Mouse (Mus musculus): ENCODE data around the gene Lhfpl4. TPM values are rescaled to one million over a fixed set of nuclear protein-coding genes. Genes with fewer than 3 reads are reported as not detected.

Lhfpl4 gene
- 1 to 10 TPM; 8.1 to 8.8 TPM for total RNA-seq (2021)
- long read RNA-seq, experiment 1, full-length matches to known transcripts, result 1 of 2 reads
- long read RNA-seq, experiment 1, partial matches to known transcripts, result 0 of 2 reads
- long read RNA-seq, experiment 1, other reads (novel, unspliced or antisense), result 1 of 2 reads
- long read RNA-seq, experiment 2, full-length matches to known transcripts, result 14 of 19 reads
- long read RNA-seq, experiment 2, partial matches to known transcripts, result 4 of 19 reads
- long read RNA-seq, experiment 2, other reads (novel, unspliced or antisense), result 1 of 19 reads

DNA sequence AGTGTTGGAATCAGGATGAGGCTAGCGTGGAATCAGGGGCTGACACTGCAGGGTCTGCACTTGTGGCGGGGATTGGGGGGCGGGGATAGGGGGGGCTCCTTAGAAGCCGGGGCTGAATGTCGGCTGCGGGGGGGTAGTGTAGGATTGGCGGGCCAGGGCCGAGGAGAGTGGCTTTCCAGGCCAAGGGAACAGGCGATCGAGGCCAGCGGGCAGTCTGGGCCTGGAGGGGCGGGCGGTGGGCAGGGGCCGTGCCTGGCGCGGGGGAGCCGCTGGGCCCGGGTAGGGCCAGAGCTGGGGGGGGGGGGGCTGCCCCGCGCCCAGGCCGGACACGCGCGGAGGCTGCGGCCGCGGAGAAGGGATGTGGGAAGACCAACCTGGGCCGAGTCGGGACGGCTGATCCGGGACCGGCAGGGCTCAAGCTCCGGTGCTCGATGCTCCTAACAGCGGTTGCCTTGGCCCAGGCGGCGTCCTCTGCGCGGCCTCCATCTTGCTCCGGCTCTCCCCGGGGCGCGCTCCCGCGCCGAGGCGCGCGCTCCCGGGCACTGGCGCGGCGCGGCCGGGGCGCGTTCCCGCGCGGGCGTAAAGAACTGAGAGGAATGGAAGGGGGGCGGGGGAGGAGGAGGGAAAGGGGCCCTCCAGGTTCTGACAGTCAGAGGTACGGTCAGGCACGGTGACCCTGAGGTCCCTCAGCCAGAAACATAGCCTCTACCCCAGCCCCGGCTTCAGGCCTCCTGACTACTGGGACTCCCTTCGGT, at the start of gene Lhfpl4:
Gene Lhfpl4, minus strand, starts transcription at position 544 of the 755 bp plus-strand sequence.
- no peak for DNase-seq (ENCODE audit: low spot score in 2 of 2)

- DNase-seq (ENCODE audit: low spot score in 2 of 2), result no peak
Measured at GRCm38 (mm10) chr6:113242753-113243152, 47.6 kb upstream of the Lhfpl4 start.

DNA sequence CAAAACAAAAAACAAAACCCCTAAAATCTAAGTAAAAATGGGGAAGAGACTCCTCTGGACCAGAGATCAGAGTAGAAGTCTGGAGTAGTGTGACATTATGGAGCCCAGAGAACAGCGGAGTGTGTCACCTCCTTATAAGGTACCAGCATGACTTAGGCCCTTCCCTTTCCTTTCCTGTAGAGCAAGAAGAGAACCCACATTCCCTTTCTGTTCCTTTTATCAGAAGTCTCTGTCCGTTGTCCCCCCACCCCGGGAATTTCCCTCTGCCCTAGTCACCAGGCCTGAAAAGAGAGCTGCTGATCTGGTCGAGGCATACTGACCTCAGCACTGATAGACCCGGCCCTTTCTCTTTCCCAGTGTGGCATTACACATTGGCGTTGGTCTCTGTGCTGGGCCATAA, 43.3 kb upstream of the Lhfpl4 start:
- DNase-seq (ENCODE audit: low spot score in 2 of 2), result no peak

GRCm38 (mm10) chr6:113237542-113238270, 42.5 kb upstream of the Lhfpl4 start, which contains the start of gene Mtmr14:
Gene Mtmr14, plus strand, starts transcription at chr6:113237843.
- DNase-seq (ENCODE audit: low spot score in 2 of 2), result peak; percentile 99

DNA sequence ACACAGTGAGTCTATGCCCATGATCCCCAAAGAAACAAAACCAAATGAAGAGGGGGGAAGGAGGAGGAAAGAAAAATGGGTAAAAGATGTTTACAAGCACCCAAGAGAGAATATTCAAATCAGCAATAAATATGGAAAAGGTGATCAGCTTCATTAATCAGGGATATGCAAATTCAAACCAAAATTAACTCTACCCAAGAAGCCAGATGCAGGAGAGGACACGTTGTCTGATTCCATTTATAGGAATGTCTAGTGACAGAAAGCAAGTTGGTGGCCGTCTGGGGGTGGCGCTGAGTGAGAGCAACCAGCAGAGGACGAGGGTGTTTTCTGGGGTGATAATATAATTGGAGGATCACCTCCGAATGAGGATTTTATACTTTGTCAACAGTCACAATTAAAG, 40.0 kb upstream of the Lhfpl4 start:
- no peak for DNase-seq (ENCODE audit: low spot score in 2 of 2)

DNA sequence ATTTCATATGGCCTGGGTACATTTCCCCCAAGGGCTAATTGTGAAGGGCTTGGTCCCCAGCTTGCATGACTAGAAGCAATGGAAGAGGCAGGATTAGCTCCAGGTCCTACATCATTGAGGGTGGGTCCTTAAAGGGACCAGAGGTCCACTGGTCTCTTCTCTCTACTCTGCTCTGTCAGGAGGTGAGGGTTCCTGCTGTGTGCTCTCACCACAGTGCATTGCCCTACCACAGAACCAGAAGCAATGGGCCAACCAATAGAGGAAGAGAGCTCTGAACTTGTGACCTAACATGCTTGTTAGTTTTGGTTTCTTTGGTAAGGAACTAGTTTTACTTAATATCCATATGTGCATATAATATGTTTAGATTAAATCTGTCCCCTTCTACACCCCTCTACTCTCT, 31.5 kb upstream of the Lhfpl4 start:
- DNase-seq (ENCODE audit: low spot score in 2 of 2), result no peak

DNA sequence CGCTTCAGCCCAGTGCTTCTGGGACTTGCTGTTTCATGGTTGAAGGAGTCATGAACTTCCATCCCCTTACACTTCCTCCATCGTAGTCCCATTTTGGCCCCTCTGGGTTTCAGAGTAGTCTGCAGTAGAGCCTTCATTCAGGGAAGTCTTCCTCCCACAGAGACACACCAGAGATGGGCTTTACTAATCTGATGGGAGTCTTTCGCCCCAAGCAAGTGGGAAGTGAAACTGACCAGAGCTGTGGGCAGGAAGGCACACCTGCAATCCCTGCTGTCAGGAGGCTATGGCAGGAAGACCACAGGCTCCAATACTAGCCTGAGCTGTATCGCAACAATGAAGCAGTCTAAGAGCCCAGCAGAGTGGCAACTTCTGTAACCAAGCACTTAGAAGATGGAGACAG, 30.6 kb upstream of the Lhfpl4 start:
- DNase-seq (ENCODE audit: low spot score in 2 of 2), result no peak

GRCm38 (mm10) chr6:113216280-113216679, 21.1 kb upstream of the Lhfpl4 start:
- no peak for DNase-seq (ENCODE audit: low spot score in 2 of 2)

GRCm38 (mm10) chr6:113195596-113195992, 410 bp upstream of the Lhfpl4 start:
- DNase-seq (ENCODE audit: low spot score in 2 of 2), result no peak

DNA sequence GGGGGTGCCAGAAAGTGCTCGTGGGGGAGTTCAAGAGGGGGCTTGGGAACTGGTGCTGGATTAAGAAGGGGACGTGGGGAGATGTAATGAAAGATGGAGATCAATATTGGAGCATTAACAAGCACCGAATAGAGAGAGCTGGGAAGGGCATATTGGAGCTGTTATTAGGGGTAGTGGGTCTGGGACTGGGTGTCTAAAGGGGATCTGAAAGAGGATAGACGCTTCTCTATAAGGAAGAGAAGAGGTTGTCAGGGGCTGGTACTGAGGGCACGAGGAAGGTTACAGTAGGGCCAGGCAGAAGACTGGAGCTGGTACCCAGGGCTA, 705 bp downstream of the Lhfpl4 start:
- no peak for DNase-seq (ENCODE audit: low spot score in 2 of 2)

DNA sequence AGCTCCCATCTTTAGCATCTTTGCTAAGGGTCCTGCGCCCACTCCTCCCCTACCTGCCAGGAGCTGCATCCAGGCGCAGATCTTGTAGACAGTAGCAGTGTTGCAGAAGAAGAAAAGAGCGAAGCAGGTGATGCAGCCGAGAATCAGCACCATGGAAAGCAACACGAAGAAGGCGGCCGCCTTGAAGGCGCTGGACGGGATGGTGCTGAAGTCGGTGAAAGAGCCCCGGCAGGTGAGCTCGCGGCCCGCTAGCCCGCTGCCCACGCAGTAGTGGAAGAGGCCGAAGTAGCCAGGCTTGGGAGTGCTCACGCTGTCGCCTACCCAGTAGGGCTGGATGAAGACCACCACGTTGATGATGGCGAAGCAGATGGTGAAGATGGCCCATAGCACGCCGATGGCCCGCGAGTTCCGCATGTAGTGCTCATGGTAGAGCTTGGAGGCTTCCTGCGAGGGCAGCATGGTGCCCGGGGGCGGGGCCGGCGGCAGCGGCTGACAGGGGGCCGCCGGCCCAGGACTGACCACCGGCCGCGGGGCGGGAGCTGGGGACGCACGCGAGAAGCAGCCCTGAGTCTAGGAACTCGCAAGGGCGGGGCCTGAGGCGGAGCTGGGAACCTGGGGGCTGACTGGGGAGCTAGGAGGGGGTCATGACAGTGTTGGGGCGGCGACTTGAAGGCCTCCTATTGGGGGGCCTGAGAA, 1.3 kb downstream of the Lhfpl4 start:
- no peak for DNase-seq (ENCODE audit: low spot score in 2 of 2)

DNA sequence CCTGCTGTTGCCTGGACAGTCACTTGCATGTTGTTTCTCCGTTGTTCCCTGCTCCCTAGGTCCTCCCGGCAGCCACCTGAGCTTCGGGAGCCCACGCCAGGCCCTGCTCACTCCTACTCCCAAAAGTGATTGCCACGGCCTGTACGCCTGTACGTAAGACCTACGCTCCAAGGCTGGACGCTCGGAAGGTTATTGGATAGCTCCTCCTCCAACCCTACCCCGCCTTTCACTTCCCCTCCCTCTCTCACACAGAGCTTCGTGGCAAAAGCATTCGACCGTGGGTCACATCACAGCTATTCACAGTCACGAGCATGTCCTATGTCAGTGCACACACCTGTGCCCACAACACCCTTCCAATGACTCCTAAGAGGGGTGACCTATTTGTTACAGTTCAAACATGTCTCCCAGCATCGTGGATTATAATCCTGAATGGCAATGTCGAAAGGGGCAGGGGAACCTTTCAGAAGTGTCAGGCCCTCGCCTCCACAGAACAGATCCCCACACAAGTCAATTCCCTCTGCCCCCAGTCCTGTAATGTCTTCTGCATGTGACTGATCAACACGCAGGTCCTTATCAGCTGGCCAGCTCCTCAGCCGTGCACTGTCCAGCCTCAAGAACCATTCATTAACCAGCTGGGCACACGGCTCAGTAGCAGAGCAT, 10.2 kb downstream of the Lhfpl4 start:
- no peak for DNase-seq (ENCODE audit: low spot score in 2 of 2)

GRCm38 (mm10) chr6:113184163-113184562, 11.0 kb downstream of the Lhfpl4 start:
- no peak for DNase-seq (ENCODE audit: low spot score in 2 of 2)

- DNase-seq (ENCODE audit: low spot score in 2 of 2), result no peak
Measured at GRCm38 (mm10) chr6:113179195-113179733, 15.9 kb downstream of the Lhfpl4 start.

GRCm38 (mm10) chr6:113178286-113179194, 16.6 kb downstream of the Lhfpl4 start:
- no peak for DNase-seq (ENCODE audit: low spot score in 2 of 2)

GRCm38 (mm10) chr6:113176613-113177012, 18.6 kb downstream of the Lhfpl4 start:
- no peak for DNase-seq (ENCODE audit: low spot score in 2 of 2)

DNA sequence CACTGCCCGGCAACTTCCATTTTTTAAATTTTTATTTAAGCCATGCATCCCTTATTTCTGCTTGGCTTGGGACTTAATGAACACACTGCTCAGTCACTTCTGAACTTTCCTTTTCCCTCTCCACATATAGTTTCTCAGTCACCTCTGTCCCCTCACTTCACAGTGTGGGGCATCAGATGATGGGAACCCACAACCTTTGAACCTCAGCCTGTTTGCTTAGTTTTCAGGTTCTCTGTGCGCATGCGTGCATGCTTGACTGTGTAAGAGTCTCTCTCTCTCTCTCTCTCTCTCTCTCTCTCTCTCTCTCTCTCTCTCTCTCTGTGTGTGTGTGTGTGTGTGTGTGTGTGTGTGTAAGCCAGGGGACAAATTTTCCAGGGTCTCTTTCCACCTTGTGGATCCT, 19.7 kb downstream of the Lhfpl4 start:
- no peak for DNase-seq (ENCODE audit: low spot score in 2 of 2)

GRCm38 (mm10) chr6:113172568-113172967, 22.6 kb downstream of the Lhfpl4 start:
- peak in 1 of 2 experiments; percentile 62 for DNase-seq (ENCODE audit: low spot score in 2 of 2)

DNA sequence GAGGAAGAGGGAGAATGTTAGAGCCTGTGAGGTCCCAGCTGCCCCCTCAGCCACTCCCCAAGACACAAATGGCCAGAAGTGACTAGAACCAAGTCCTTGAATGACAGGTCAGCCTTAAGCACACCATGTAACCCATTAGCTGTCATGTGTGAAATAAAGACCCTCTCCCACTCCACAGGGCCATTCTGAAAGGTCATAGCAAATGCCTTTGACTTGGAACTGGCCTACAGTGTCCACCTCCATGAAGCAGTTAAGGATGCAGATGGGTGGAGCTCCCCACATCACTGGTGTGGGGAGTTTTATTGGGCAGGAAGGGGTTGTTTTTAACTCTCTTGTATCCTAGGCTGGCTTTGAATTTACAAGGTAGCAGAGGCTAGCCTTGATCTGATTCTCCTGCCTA, 23.2 kb downstream of the Lhfpl4 start:
- DNase-seq (ENCODE audit: low spot score in 2 of 2), result no peak

DNA sequence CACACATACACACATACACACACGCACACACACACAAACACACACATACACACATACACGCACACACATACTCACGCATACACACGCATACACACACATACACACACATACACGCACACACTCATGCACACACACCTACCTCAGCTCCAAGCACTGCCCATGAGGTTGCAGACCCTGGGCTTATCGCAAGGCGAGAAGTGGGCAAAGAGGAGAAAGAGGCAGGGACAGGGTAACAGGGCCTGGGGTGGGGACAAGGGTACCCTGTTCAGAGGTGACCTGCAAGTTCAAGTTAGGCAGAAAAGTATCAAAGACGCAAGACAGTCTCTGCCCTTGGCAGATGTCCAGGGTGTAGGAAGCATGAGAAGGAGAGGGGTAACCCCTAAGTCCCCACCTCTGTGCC, 24.5 kb downstream of the Lhfpl4 start:
- DNase-seq (ENCODE audit: low spot score in 2 of 2), result no peak

Data from adrenal gland, postnatal 4 days (tissue).